Mouse (Mus musculus) spleen, adult 2 months (tissue): ENCODE measurements around the gene Gm826.

Source experiments
- CTCF ChIP-seq: fragments of 200-500 bp; IDR thresholded peaks from 2 replicates; pipeline ENCODE4 v1.5.1; 2011; ENCODE audit warnings: mild to moderate bottlenecking, inconsistent platforms; ENCODE audit not compliant: insufficient read depth, insufficient read length, insufficient replicate concordance; ENCODE audit errors: extremely low read depth
- POLR2A ChIP-seq: fragments of 200-500 bp; IDR thresholded peaks from 2 replicates; pipeline ENCODE4 v1.6.1; 2011; ENCODE audit warnings: low read depth, low read length, inconsistent platforms

GRCm38 (mm10) chr2:160267828-160268453, 66.0 kb downstream of the Gm826 start:
- TF ChIP-seq CTCF, result no peak
- no peak for TF ChIP-seq POLR2A
